Mouse (Mus musculus) olfactory bulb, adult 2 months (tissue): ENCODE results near the gene Tfb2m.

ENCODE experiments used
- CTCF ChIP-seq: fragments of 200-500 bp; IDR thresholded peaks from 2 replicates; pipeline ENCODE4 v1.5.1; 2012; ENCODE audit warnings: low read depth, mild to moderate bottlenecking, low read length, moderate library complexity; ENCODE audit not compliant: insufficient read depth
- POLR2A ChIP-seq: fragments of 200-500 bp; IDR thresholded peaks from 2 replicates; pipeline ENCODE4 v1.6.1; 2012; ENCODE audit warnings: mild to moderate bottlenecking, low read depth, low read length, moderate library complexity; ENCODE audit not compliant: insufficient read depth

GRCm38 (mm10) chr1:179548220-179548619, 2.2 kb upstream of the Tfb2m start:
- TF ChIP-seq POLR2A (no peak), CTCF (no peak)
